Mouse (Mus musculus) heart, embryonic 12.5 days (tissue): ENCODE results near the gene Scn8a. TPM values are rescaled to one million over a fixed set of nuclear protein-coding genes. Genes with fewer than 3 reads are reported as not detected.

ENCODE experiments used
- ATAC-seq: fragments of 200-750 bp; cut with Nextera tagmentation; 2 replicates; pipeline ENCODE4 v1.8.0; 2017; ENCODE audit warnings: moderate TSS enrichment, moderate library complexity; ENCODE audit not compliant: insufficient number of reproducible peaks, low FRiP score
- H3K27ac ChIP-seq: fragments of 300-500 bp; sonication (generic); 2 replicates; pipeline ENCODE4 v1.5.1; 2016; ENCODE audit warnings: mild to moderate bottlenecking, moderate library complexity; ENCODE audit not compliant: poor library complexity, severe bottlenecking
- H3K27me3 ChIP-seq: fragments of 300-500 bp; sonication (generic); replicated peaks from 2 replicates; pipeline ENCODE4 v1.6.1; 2016; ENCODE audit warnings: mild to moderate bottlenecking, moderate library complexity
- H3K36me3 ChIP-seq: fragments of 300-500 bp; sonication (generic); 2 replicates; pipeline ENCODE4 v1.6.1; 2016; ENCODE audit warnings: mild to moderate bottlenecking, moderate library complexity
- H3K4me1 ChIP-seq: fragments of 300-500 bp; sonication (generic); replicated peaks from 2 replicates; pipeline ENCODE4 v1.6.1; 2016; ENCODE audit warnings: mild to moderate bottlenecking
- H3K4me2 ChIP-seq: fragments of 300-500 bp; sonication (generic); 2 replicates; pipeline ENCODE4 v1.6.1; 2016; ENCODE audit warnings: mild to moderate bottlenecking, moderate library complexity
- H3K4me3 ChIP-seq: fragments of 300-500 bp; sonication (generic); 2 replicates; pipeline ENCODE4 v1.5.1; 2016; ENCODE audit warnings: mild to moderate bottlenecking
- H3K9ac ChIP-seq: fragments of 300-500 bp; sonication (generic); 2 replicates; pipeline ENCODE4 v1.6.1; 2016; ENCODE audit warnings: mild to moderate bottlenecking, moderate library complexity
- H3K9me3 ChIP-seq: fragments of 300-500 bp; sonication (generic); replicated peaks from 2 replicates; pipeline ENCODE4 v1.6.1; 2016; ENCODE audit warnings: mild to moderate bottlenecking, moderate library complexity
- WGBS: fragments of 180-500 bp; shearing (Covaris S2); methylation state at CpG from one replicate; pipeline ENCODE4 v1.1.7; 2016; 5-methylcytosine and 5-hydroxymethylcytosine counted together
- polyA plus RNA-seq: library from polyadenylated mRNA; unstranded; fragments of >200 nt; fragmentation: Nextera tagmentation; extraction: Ambion mirVana; gene quantifications from 2 replicates; pipeline ENCODE4 v1.2.1, GENCODE M21; 2016

Gene Scn8a
- polyA plus RNA-seq, 1 experiment from 2014 or later: 0.69 TPM

- H3K27ac ChIP-seq: no peak overlapping the region
- H3K36me3 ChIP-seq: peaks cover 11% of the 10 kb centered on the region; the same call in 1 of the 2 replicates
- peaks cover 14% of the 10 kb centered on the region for H3K4me1 ChIP-seq
- peak overlapping the region; percentile 63 for H3K9ac ChIP-seq
- peak overlapping the region; percentile 55 for H3K4me3 ChIP-seq
- H3K9me3 ChIP-seq: no peaks in the 10 kb centered on the region
- peak overlapping the region; percentile 78 for H3K4me2 ChIP-seq
- H3K27me3 ChIP-seq: peaks cover 99% of the 10 kb centered on the region
- ATAC-seq: no peak
- WGBS: 26% methylated on average over 120 of the region's 120 CpGs
Observed at GRCm38 (mm10) chr15:101052560-101053501, 183.2 kb downstream of the Scn8a start.

GRCm38 (mm10) chr15:101053832-101054459 is 184.3 kb downstream of the Scn8a start:
- ATAC-seq: no peak
- WGBS: 13% methylated on average over 63 of the region's 65 CpGs
- peak overlapping the region; percentile 63 for H3K9ac ChIP-seq

GRCm38 (mm10) chr15:101054541-101054940 is 184.9 kb downstream of the Scn8a start:
- Histone ChIP-seq H3K4me3 (peak overlapping the region; percentile 55; the same call in 1 of the 2 replicates), H3K9me3 (no peaks in the 10 kb centered on the region), H3K27ac (no peak overlapping the region), H3K9ac (no peak overlapping the region), H3K4me1 (peaks cover 14% of the 10 kb centered on the region), H3K36me3 (peaks cover 11% of the 10 kb centered on the region; the same call in 1 of the 2 replicates), H3K4me2 (no peak overlapping the region), H3K27me3 (peaks cover 84% of the 10 kb centered on the region)
- no peak for ATAC-seq
- WGBS: 74% methylated on average over 10 of the region's 10 CpGs

More at GRCm38 (mm10) chr15:101053832-101054459, 184.3 kb downstream of the Scn8a start:
- no peaks in the 10 kb centered on the region for H3K9me3 ChIP-seq
- peak overlapping the region; percentile 55 for H3K4me3 ChIP-seq
- H3K27ac ChIP-seq: no peak overlapping the region
- peaks cover 90% of the 10 kb centered on the region for H3K27me3 ChIP-seq
- peaks cover 14% of the 10 kb centered on the region for H3K4me1 ChIP-seq
- peaks cover 11% of the 10 kb centered on the region; the same call in 1 of the 2 replicates for H3K36me3 ChIP-seq
- H3K4me2 ChIP-seq: peak overlapping the region; percentile 78

- Histone ChIP-seq H3K4me3 (no peak overlapping the region), H3K4me1 (peaks cover 14% of the 10 kb centered on the region), H3K9me3 (no peaks in the 10 kb centered on the region), H3K9ac (no peak overlapping the region), H3K27ac (no peak overlapping the region), H3K4me2 (no peak overlapping the region), H3K36me3 (peaks cover 11% of the 10 kb centered on the region; the same call in 1 of the 2 replicates), H3K27me3 (peaks cover 71% of the 10 kb centered on the region)
- ATAC-seq: peak; percentile 27; the same call in 1 of the 2 replicates
- WGBS: 43% methylated on average over 10 of the region's 10 CpGs
Observed at GRCm38 (mm10) chr15:101056225-101056624, 186.6 kb downstream of the Scn8a start.

- Histone ChIP-seq H3K9me3 (no peaks in the 10 kb centered on the region), H3K4me1 (no peaks in the 10 kb centered on the region), H3K27me3 (peaks cover 36% of the 10 kb centered on the region), H3K9ac (no peak overlapping the region), H3K4me2 (no peak overlapping the region), H3K27ac (no peak overlapping the region), H3K4me3 (no peak overlapping the region), H3K36me3 (0 out of 2 replicates have a peak, but pooled peaks cover 4% of the 10 kb centered on the region)
- WGBS: 51% methylated on average over 9 of the region's 9 CpGs
- ATAC-seq: no peak
Observed at GRCm38 (mm10) chr15:101059570-101060279, 190.1 kb downstream of the Scn8a start.

GRCm38 (mm10) chr15:101060280-101060852 is 190.7 kb downstream of the Scn8a start:
- H3K9ac ChIP-seq: no peak overlapping the region
- 0 out of 2 replicates have a peak, but pooled peaks cover 4% of the 10 kb centered on the region for H3K36me3 ChIP-seq
- ATAC-seq: no peak
- H3K4me3 ChIP-seq: no peak overlapping the region
- H3K4me2 ChIP-seq: no peak overlapping the region
- 69% methylated on average over 11 of the region's 11 CpGs for WGBS
- H3K27me3 ChIP-seq: peaks cover 29% of the 10 kb centered on the region
- H3K9me3 ChIP-seq: no peaks in the 10 kb centered on the region
- H3K4me1 ChIP-seq: peaks cover 6% of the 10 kb centered on the region
- H3K27ac ChIP-seq: no peak overlapping the region

GRCm38 (mm10) chr15:101065069-101065468 is 195.4 kb downstream of the Scn8a start:
- H3K9ac ChIP-seq: no peak overlapping the region
- no peak overlapping the region for H3K4me3 ChIP-seq
- H3K27me3 ChIP-seq: 0 out of 2 replicates have a peak, but pooled peaks cover 3% of the 10 kb centered on the region
- H3K36me3 ChIP-seq: no peaks in the 10 kb centered on the region
- H3K4me1 ChIP-seq: peaks cover 40% of the 10 kb centered on the region
- H3K9me3 ChIP-seq: no peaks in the 10 kb centered on the region
- WGBS: 28% methylated on average over 6 of the region's 6 CpGs
- no peak overlapping the region for H3K4me2 ChIP-seq
- no peak for ATAC-seq
- H3K27ac ChIP-seq: no peak overlapping the region

- Histone ChIP-seq H3K27ac (no peak overlapping the region), H3K4me1 (peaks cover 50% of the 10 kb centered on the region)
- 29% methylated on average over 6 of the region's 6 CpGs for WGBS
Observed at GRCm38 (mm10) chr15:101066364-101066847, 196.7 kb downstream of the Scn8a start.

GRCm38 (mm10) chr15:101066920-101067696 is 197.4 kb downstream of the Scn8a start:
- ATAC-seq: no peak
- Histone ChIP-seq H3K9me3 (no peaks in the 10 kb centered on the region), H3K27ac (no peak overlapping the region), H3K4me2 (no peak overlapping the region), H3K4me1 (peaks cover 54% of the 10 kb centered on the region), H3K36me3 (no peaks in the 10 kb centered on the region), H3K9ac (0 out of 2 replicates have a peak overlapping the region, but pooled peaks have one; percentile 23), H3K4me3 (no peak overlapping the region), H3K27me3 (no peaks in the 10 kb centered on the region)
- 46% methylated on average over 7 of the region's 9 CpGs for WGBS

More at GRCm38 (mm10) chr15:101066364-101066847, 196.7 kb downstream of the Scn8a start:
- no peak overlapping the region for H3K9ac ChIP-seq
- no peak for ATAC-seq
- H3K4me3 ChIP-seq: no peak overlapping the region
- no peaks in the 10 kb centered on the region for H3K36me3 ChIP-seq
- no peaks in the 10 kb centered on the region for H3K9me3 ChIP-seq
- no peaks in the 10 kb centered on the region for H3K27me3 ChIP-seq
- H3K4me2 ChIP-seq: no peak overlapping the region

GRCm38 (mm10) chr15:101068029-101068428 is 198.4 kb downstream of the Scn8a start:
- Histone ChIP-seq H3K4me3 (no peak overlapping the region), H3K4me1 (peaks cover 54% of the 10 kb centered on the region)

More at GRCm38 (mm10) chr15:101068029-101068428, 198.4 kb downstream of the Scn8a start:
- H3K27me3 ChIP-seq: no peaks in the 10 kb centered on the region
- H3K27ac ChIP-seq: no peak overlapping the region
- ATAC-seq: no peak
- no peaks in the 10 kb centered on the region for H3K9me3 ChIP-seq
- no peak overlapping the region for H3K4me2 ChIP-seq
- H3K9ac ChIP-seq: no peak overlapping the region
- no peaks in the 10 kb centered on the region for H3K36me3 ChIP-seq
- 60% methylated on average over 3 of the region's 3 CpGs for WGBS
